Mouse (Mus musculus): ENCODE data around the gene Fam8a1. TPM values are rescaled to one million over a fixed set of nuclear protein-coding genes. Genes with fewer than 3 reads are reported as not detected.

Fam8a1 gene
- total and polyA plus RNA-seq, 3 experiments = 6.9 to 9.9 (median 9.9) TPM

- H3K4me1 ChIP-seq (ENCODE audit: control insufficient read depth in 1 of 2, insufficient read depth in 2 of 2) = peaks cover 8 to 39% of the 10 kb centered on the region in 2 experiments; a peak in 3 of 4 replicates
- H3K27me3 ChIP-seq (replicated peaks) = no peaks in the 10 kb centered on the region
- H3K4me3 ChIP-seq (replicated peaks in 1 of 3; ENCODE audit: low read depth in 2 of 3, low read length in 2 of 3, poor library complexity in 1 of 3) = no peak overlapping the region
- no peak overlapping the region for H3K4me2 ChIP-seq (ENCODE audit: insufficient read depth, low read depth, poor library complexity, severe bottlenecking)
- dilution Hi-C loops (cut with MboI; ENCODE audit: extremely low pct_ligation_motif_present, extremely low pct_unique_long_range_greater_than_20kb, low sequenced_read_pairs) = no loop called here
- H3K79me2 ChIP-seq (replicated peaks; ENCODE audit: control insufficient read depth, extremely low read depth, insufficient read depth, poor library complexity, severe bottlenecking) = peaks cover 59% of the 10 kb centered on the region
- no peak for DNase-seq (ENCODE audit: extremely low read depth)
- TF ChIP-seq POLR2AphosphoS2 (IDR thresholded peaks at IDR 0.05; ENCODE audit: low read depth, low read length) = no peak
- no peak for TF ChIP-seq BHLHE40 (IDR thresholded peaks at IDR 0.05; ENCODE audit: low read depth, low read length)
- TF ChIP-seq KAT2A (IDR thresholded peaks at IDR 0.05; ENCODE audit: insufficient replicate concordance, low read length) = no peak
- in situ Hi-C loops (cut with MboI; ENCODE audit: low pct_ligation_motif_present, low pct_unique_long_range_greater_than_20kb, low sequenced_read_pairs) = no loop called here
- peaks cover 26 to 65% of the 10 kb centered on the region in 2 experiments for H3K36me3 ChIP-seq (replicated peaks in 1 of 2; ENCODE audit: control insufficient read depth in 1 of 2, insufficient read depth in 1 of 2, low read length in 1 of 2)
- H3K27ac ChIP-seq (ENCODE audit: insufficient read depth, low read depth) = no peak overlapping the region
- H3K9me3 ChIP-seq (replicated peaks; ENCODE audit: low read length) = no peaks in the 10 kb centered on the region
- no peak overlapping the region for H3K9ac ChIP-seq (ENCODE audit: insufficient read depth, low read depth)
Measured at GRCm38 (mm10) chr13:46713486-46713885, 44.2 kb downstream of the Fam8a1 start.

GRCm38 (mm10) chr13:46715976-46716639 is 46.8 kb downstream of the Fam8a1 start:
- peak overlapping the region; percentile 79 for H3K4me2 ChIP-seq (ENCODE audit: insufficient read depth, low read depth, poor library complexity, severe bottlenecking)
- peak; percentile 90 for DNase-seq (ENCODE audit: extremely low read depth)
- in situ Hi-C loops (cut with MboI; ENCODE audit: low pct_ligation_motif_present, low pct_unique_long_range_greater_than_20kb, low sequenced_read_pairs) (no loop called here), dilution Hi-C loops (cut with MboI; ENCODE audit: extremely low pct_ligation_motif_present, extremely low pct_unique_long_range_greater_than_20kb, low sequenced_read_pairs) (no loop called here)
- peaks cover 13 to 47% of the 10 kb centered on the region in 2 experiments for H3K36me3 ChIP-seq (replicated peaks in 1 of 2; ENCODE audit: control insufficient read depth in 1 of 2, insufficient read depth in 1 of 2, low read length in 1 of 2)
- H3K9ac ChIP-seq (ENCODE audit: insufficient read depth, low read depth) = 0 out of 2 replicates have a peak overlapping the region, but pooled peaks have one; percentile 53
- H3K27me3 ChIP-seq (replicated peaks) = no peaks in the 10 kb centered on the region
- H3K79me2 ChIP-seq (replicated peaks; ENCODE audit: control insufficient read depth, extremely low read depth, insufficient read depth, poor library complexity, severe bottlenecking) = peaks cover 69% of the 10 kb centered on the region
- peak overlapping the region; percentile 89 for H3K27ac ChIP-seq (ENCODE audit: insufficient read depth, low read depth)
- no peak overlapping the region for H3K4me3 ChIP-seq (replicated peaks in 1 of 3; ENCODE audit: low read depth in 2 of 3, low read length in 2 of 3, poor library complexity in 1 of 3)
- peaks cover 10 to 57% of the 10 kb centered on the region in 2 experiments; a peak in 3 of 4 replicates for H3K4me1 ChIP-seq (ENCODE audit: control insufficient read depth in 1 of 2, insufficient read depth in 2 of 2)
- no peaks in the 10 kb centered on the region for H3K9me3 ChIP-seq (replicated peaks; ENCODE audit: low read length)
- TF ChIP-seq NELFE (IDR thresholded peaks at IDR 0.05; ENCODE audit: low read depth, low read length) = no peak
- no peak for TF ChIP-seq USF2 (conservative IDR thresholded peaks at IDR 0.05; ENCODE audit: low read depth, low read length)
- TF ChIP-seq ZMIZ1 (IDR thresholded peaks at IDR 0.05; ENCODE audit: low read depth, low read length) = no peak
- TF ChIP-seq PAX5 (IDR thresholded peaks at IDR 0.05; ENCODE audit: low read length) = no peak
- no peak for TF ChIP-seq MAX (IDR thresholded peaks at IDR 0.05; ENCODE audit: low read length)
- TF ChIP-seq GABPA (IDR thresholded peaks at IDR 0.05; ENCODE audit: insufficient replicate concordance, low read depth, low read length) = no peak
- 0 out of 2 replicates have a peak, but pooled peaks have one; percentile 30 for TF ChIP-seq CHD2 (IDR thresholded peaks at IDR 0.05; ENCODE audit: low read length)
- TF ChIP-seq ZC3H11A (IDR thresholded peaks at IDR 0.05; ENCODE audit: low read depth, low read length) = no peak
- no peak for TF ChIP-seq UBTF (IDR thresholded peaks at IDR 0.05; ENCODE audit: low read depth, low read length)
- no peak for TF ChIP-seq BHLHE40 (IDR thresholded peaks at IDR 0.05; ENCODE audit: low read depth, low read length)
- TF ChIP-seq MAFK (IDR thresholded peaks at IDR 0.05; ENCODE audit: insufficient replicate concordance, low read length) = 0 out of 2 replicates have a peak, but pooled peaks have one; percentile 65
- peak; percentile 7; the same call in 1 of the 2 replicates for TF ChIP-seq JUN (IDR thresholded peaks at IDR 0.05; ENCODE audit: insufficient read depth, low read depth, low read length)
- TF ChIP-seq SMC3 (IDR thresholded peaks at IDR 0.05; ENCODE audit: low read depth, low read length) = no peak
- no peak for TF ChIP-seq RAD21 (IDR thresholded peaks at IDR 0.05; ENCODE audit: low read depth, low read length)
- TF ChIP-seq JUND (conservative IDR thresholded peaks at IDR 0.05; ENCODE audit: low read depth, low read length) = peak; percentile 51; the same call in 1 of the 2 replicates
- peak; percentile 96 for TF ChIP-seq EP300 (IDR thresholded peaks at IDR 0.05; ENCODE audit: low read length)
- peak; percentile 95 for TF ChIP-seq IRF4 (IDR thresholded peaks at IDR 0.05; ENCODE audit: low read depth, low read length)
- TF ChIP-seq NRF1 (IDR thresholded peaks at IDR 0.05; ENCODE audit: low read depth, low read length) = no peak
- TF ChIP-seq CTCF (conservative IDR thresholded peaks at IDR 0.05 in 1 of 2, IDR thresholded peaks at IDR 0.05 in 1 of 2; ENCODE audit: low read depth in 2 of 2, low read length in 2 of 2) = no peak
- TF ChIP-seq POLR2AphosphoS2 (IDR thresholded peaks at IDR 0.05; ENCODE audit: low read depth, low read length) = no peak
- 0 out of 2 replicates have a peak, but pooled peaks have one; percentile 53 for TF ChIP-seq SIN3A (IDR thresholded peaks at IDR 0.05; ENCODE audit: low read length)
- peak; percentile 83 for TF ChIP-seq TCF12 (IDR thresholded peaks at IDR 0.05; ENCODE audit: low read depth, low read length)
- no peak for TF ChIP-seq ZKSCAN1 (IDR thresholded peaks at IDR 0.05; ENCODE audit: borderline replicate concordance, low read depth, low read length)
- no peak for TF ChIP-seq HCFC1 (IDR thresholded peaks at IDR 0.05; ENCODE audit: low read depth, low read length)
- TF ChIP-seq RCOR1 (conservative IDR thresholded peaks at IDR 0.05; ENCODE audit: low read depth, low read length) = 0 out of 2 replicates have a peak, but pooled peaks have one; percentile 30
- no peak for TF ChIP-seq KAT2A (IDR thresholded peaks at IDR 0.05; ENCODE audit: insufficient replicate concordance, low read length)
- no peak for TF ChIP-seq MAZ (IDR thresholded peaks at IDR 0.05; ENCODE audit: low read depth, low read length)
- TF ChIP-seq MEF2A (IDR thresholded peaks at IDR 0.05; ENCODE audit: borderline replicate concordance, low read depth, low read length) = peak; percentile 71; the same call in 1 of the 2 replicates
- no peak for TF ChIP-seq ELF1 (IDR thresholded peaks at IDR 0.05; ENCODE audit: low read depth, low read length)
- no peak for TF ChIP-seq MYC (IDR thresholded peaks at IDR 0.05; ENCODE audit: low read depth, low read length)
- TF ChIP-seq ZNF384 (IDR thresholded peaks at IDR 0.05; ENCODE audit: low read depth, low read length) = no peak

Measured in CH12.LX (cell line).